Mouse (Mus musculus) kidney, postnatal 0 days (tissue): ENCODE data around the gene Muc15. TPM values are rescaled to one million over a fixed set of nuclear protein-coding genes. Genes with fewer than 3 reads are reported as not detected.

Experiments
- ATAC-seq: fragments of 200-750 bp; cut with Nextera tagmentation; replicated peaks from 2 replicates; pipeline ENCODE4 v1.8.0; 2017; ENCODE audit warnings: low read depth, moderate number of reproducible peaks, moderate TSS enrichment, moderate library complexity; ENCODE audit not compliant: low FRiP score
- DNase-seq: peaks from one replicate; pipeline ENCODE4 v3.0.0-alpha.2; 2016; ENCODE audit warnings: low spot score
- H3K27ac ChIP-seq: fragments of 300-500 bp; sonication (generic); 2 replicates; pipeline ENCODE4 v1.5.1; 2014; ENCODE audit warnings: mild to moderate bottlenecking
- H3K27me3 ChIP-seq: fragments of 300-500 bp; sonication (generic); 2 replicates; pipeline ENCODE4 v1.6.1; 2014; ENCODE audit warnings: low read length, mixed read lengths; ENCODE audit not compliant: insufficient read depth
- H3K36me3 ChIP-seq: fragments of 300-500 bp; sonication (generic); 2 replicates; pipeline ENCODE4 v1.6.1; 2014; ENCODE audit warnings: low read length, mixed read lengths; ENCODE audit not compliant: insufficient read depth
- H3K4me1 ChIP-seq: fragments of 300-500 bp; sonication (generic); replicated peaks from 2 replicates; pipeline ENCODE4 v1.6.1; 2014; ENCODE audit warnings: antibody characterized with exemption, low read length, mixed read lengths; ENCODE audit not compliant: insufficient read depth
- H3K4me2 ChIP-seq: fragments of 300-500 bp; sonication (generic); 2 replicates; pipeline ENCODE4 v1.6.1; 2014; ENCODE audit warnings: mild to moderate bottlenecking, low read length, moderate library complexity, mixed read lengths
- H3K4me3 ChIP-seq: fragments of 300-500 bp; sonication (generic); replicated peaks from 2 replicates; pipeline ENCODE4 v1.5.1; 2014; ENCODE audit warnings: low read depth, low read length
- H3K9ac ChIP-seq: fragments of 300-500 bp; sonication (generic); 2 replicates; pipeline ENCODE4 v1.6.1; 2014; ENCODE audit warnings: low read depth, low read length
- H3K9me3 ChIP-seq: fragments of 300-500 bp; sonication (generic); replicated peaks from 2 replicates; pipeline ENCODE4 v1.6.1; 2016; ENCODE audit warnings: low read length, inconsistent platforms, mixed read lengths
- CTCF ChIP-seq: IDR thresholded peaks from 2 replicates; pipeline ENCODE4 v1.5.1; 2016; ENCODE audit warnings: antibody characterized with exemption, low read depth, mild to moderate bottlenecking, moderate library complexity
- WGBS: fragments of 180-500 bp; shearing (Covaris S2); extraction: QIAGEN DNeasy Blood & Tissue Kit; methylation state at CpG from one replicate; pipeline ENCODE4 v1.1.7; 2014; 5-methylcytosine and 5-hydroxymethylcytosine counted together
- polyA plus RNA-seq: library from polyadenylated mRNA; unstranded; fragments of >200 nt; fragmentation: Nextera tagmentation; extraction: Ambion mirVana; gene quantifications from 2 replicates; pipeline ENCODE4 v1.2.1, GENCODE M21; 2015

Gene Muc15
- polyA plus RNA-seq = 0.08 TPM in 1 of 2 replicates, not detected in the other

DNA sequence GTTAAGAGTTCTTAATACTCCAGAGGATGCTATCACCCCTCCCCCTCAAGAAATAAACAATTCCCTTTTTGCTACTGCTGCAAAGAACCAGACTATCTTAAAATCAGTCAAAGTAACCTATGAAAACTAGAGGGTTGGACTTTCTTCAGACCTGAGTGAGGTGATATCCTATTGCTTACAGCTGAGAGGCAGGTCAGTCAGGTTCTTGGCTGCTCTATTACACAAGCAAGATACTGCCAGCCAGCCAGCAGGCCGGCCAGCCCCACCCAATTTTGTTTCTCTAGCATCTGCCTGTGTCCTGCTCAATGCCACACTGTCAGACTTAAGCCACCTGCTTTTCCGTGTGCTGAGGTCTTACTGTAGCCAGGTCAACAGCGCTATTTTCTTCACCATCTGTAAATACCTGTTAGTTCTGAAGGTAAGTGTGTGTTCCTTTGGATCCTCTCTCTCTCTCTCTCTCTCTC is at the start of gene Muc15:
Muc15 (plus strand) TSS at position 51 of the 464 bp plus-strand sequence.
- Histone ChIP-seq H3K9ac (no peak within 1 kb of the TSS), H3K9me3 (no peaks in the 10 kb centered on the region), H3K4me3 (no peak within 1 kb of the TSS), H3K27ac (no peak within 1 kb of the TSS), H3K4me2 (no peak within 1 kb of the TSS), H3K27me3 (no peaks in the 10 kb centered on the region), H3K4me1 (no peaks in the 10 kb centered on the region), H3K36me3 (no peaks in the 10 kb centered on the region)
- no peak for TF ChIP-seq CTCF
- 55% methylated on average over 3 of the region's 3 CpGs for WGBS
- ATAC-seq (no peak), DNase-seq (no peak)

DNA sequence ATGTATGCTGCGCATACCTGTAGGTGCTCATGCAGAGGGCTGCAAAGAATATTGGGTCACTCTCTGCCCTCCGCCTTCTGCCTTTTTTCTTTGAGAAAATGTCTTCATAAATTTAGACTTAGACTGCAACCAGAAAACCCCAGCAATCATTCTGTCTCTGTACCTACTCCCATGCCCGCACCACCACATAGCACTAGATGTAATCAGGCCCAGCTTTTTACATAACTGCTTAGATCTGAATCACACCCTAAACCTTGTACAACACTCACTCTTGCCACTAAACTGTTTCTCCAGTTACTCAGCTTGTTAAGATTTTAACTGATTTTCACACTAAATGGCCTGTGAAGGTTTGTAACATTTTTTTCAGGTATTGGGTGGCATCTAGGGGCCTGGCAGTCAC is 11.7 kb upstream of the Muc15 start:
- TF ChIP-seq CTCF = no peak
- H3K9ac ChIP-seq = no peak overlapping the region
- no peaks in the 10 kb centered on the region for H3K4me1 ChIP-seq
- H3K4me2 ChIP-seq = no peak overlapping the region
- no peaks in the 10 kb centered on the region for H3K27me3 ChIP-seq
- no peak for DNase-seq
- ATAC-seq = no peak
- no peaks in the 10 kb centered on the region for H3K9me3 ChIP-seq
- no peaks in the 10 kb centered on the region for H3K36me3 ChIP-seq
- WGBS = 93% methylated on average over 3 of the region's 3 CpGs
- no peak overlapping the region for H3K4me3 ChIP-seq
- no peak overlapping the region for H3K27ac ChIP-seq

DNA sequence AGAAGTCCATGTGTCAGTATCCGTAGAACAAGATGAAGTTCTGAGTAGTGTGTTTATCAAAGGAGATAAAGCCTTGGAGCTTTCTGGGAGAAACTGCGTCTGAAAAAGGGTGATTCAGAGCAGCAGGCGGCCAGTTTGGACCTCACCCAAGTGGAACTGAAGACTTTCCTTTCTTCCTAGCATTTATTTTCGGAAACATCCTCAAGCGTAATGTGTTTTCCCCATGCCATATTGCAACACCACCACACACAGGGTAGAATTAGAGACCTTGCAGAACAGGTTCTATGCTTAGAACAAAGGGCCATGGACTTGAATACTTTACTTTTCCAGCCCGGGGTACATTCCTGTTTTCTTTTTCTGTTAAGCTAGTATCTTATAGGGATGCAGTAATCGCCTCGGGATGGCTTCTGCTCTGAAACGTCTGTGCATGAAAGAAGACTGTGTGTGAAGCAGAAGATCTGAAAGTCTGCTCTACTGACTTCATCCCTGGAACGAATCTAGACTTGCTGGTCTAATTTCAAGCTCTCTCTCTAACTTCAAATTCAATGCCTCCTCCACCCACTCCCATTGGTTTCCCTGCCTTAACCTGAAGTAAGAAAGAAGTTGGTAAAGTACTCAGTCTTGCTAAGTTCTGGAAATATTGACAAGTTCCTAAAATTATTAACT is 11.0 kb upstream of the Muc15 start:
- Histone ChIP-seq H3K27me3 (no peaks in the 10 kb centered on the region), H3K36me3 (no peaks in the 10 kb centered on the region), H3K4me2 (no peak overlapping the region), H3K9me3 (no peaks in the 10 kb centered on the region), H3K4me3 (no peak overlapping the region), H3K4me1 (no peaks in the 10 kb centered on the region), H3K27ac (no peak overlapping the region), H3K9ac (no peak overlapping the region)
- no peak for ATAC-seq
- DNase-seq = no peak
- 70% methylated on average over 10 of the region's 10 CpGs for WGBS
- TF ChIP-seq CTCF = no peak

DNA sequence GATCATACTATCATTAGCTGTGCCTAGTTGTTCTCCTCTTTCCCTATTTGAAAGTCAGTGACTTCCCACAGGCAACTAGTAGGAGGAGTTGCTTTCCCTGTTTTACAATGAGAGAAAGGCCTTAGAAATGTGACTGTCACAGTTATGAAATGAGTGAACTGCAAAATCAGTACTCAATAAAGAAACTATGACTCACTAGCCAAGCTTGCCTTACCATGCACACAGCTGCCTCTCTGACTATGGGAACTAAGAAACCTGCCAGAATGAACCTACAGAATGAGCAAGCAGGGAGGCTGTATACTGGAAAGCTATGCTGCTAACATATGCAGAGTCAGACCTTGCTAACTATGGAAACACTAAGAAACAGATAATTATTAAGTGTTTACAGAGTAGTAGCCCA is 2.1 kb upstream of the Muc15 start:
- Histone ChIP-seq H3K4me2 (no peak overlapping the region), H3K4me1 (no peaks in the 10 kb centered on the region), H3K27me3 (no peaks in the 10 kb centered on the region), H3K36me3 (no peaks in the 10 kb centered on the region), H3K4me3 (no peak overlapping the region), H3K9me3 (no peaks in the 10 kb centered on the region), H3K9ac (no peak overlapping the region), H3K27ac (no peak overlapping the region)
- DNase-seq (no peak), ATAC-seq (no peak)
- TF ChIP-seq CTCF = no peak

DNA sequence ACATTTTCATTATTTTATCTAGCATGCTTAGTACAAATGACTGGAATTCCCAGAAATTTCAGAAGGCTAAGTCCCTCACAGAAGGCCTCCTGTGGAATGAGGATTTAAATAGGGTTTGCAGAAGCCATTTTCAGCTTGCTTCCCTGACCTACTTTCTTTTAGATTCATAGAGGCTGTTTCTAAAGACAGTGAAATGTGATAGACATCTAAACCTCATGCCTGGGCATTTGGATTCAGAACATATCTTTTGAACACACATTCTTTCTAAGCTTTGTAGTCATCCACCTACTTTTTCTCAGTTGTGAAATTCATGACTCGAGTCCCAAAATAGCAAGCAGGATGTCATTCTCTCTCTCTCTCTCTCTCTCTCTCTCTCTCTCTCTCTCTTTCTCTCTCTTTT is 1.1 kb downstream of the Muc15 start:
- H3K4me2 ChIP-seq = no peak overlapping the region
- no peak overlapping the region for H3K4me3 ChIP-seq
- no peak for TF ChIP-seq CTCF
- H3K9me3 ChIP-seq = no peaks in the 10 kb centered on the region
- ATAC-seq = no peak
- 86% methylated on average over 1 of the region's 1 CpGs for WGBS
- no peak overlapping the region for H3K27ac ChIP-seq
- H3K4me1 ChIP-seq = no peaks in the 10 kb centered on the region
- no peaks in the 10 kb centered on the region for H3K36me3 ChIP-seq
- no peak for DNase-seq
- H3K9ac ChIP-seq = no peak overlapping the region
- no peaks in the 10 kb centered on the region for H3K27me3 ChIP-seq

DNA sequence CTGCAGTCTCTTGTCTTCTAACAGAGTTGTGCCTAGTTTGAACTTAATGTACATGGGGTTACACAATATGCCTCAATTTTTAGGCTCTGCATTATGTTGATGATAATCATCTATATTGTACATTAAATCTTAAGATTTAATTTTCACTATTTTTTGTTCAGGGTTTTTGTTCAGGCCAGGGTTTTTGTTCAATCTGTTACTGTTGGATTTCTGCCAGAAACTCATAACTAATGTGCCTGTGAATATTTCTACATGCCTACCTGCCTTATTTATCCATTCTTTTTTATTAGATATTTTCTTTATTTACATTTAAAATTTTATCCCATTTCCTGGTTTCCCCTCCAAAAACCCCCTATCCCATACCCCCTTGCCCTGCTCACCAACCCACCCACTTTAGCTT is 5.0 kb downstream of the Muc15 start:
- no peak overlapping the region for H3K4me2 ChIP-seq
- H3K4me3 ChIP-seq = no peak overlapping the region
- no peak for DNase-seq
- no peaks in the 10 kb centered on the region for H3K4me1 ChIP-seq
- H3K9me3 ChIP-seq = no peaks in the 10 kb centered on the region
- H3K9ac ChIP-seq = no peak overlapping the region
- TF ChIP-seq CTCF = no peak
- ATAC-seq = no peak
- no peak overlapping the region for H3K27ac ChIP-seq
- H3K27me3 ChIP-seq = no peaks in the 10 kb centered on the region
- no peaks in the 10 kb centered on the region for H3K36me3 ChIP-seq

DNA sequence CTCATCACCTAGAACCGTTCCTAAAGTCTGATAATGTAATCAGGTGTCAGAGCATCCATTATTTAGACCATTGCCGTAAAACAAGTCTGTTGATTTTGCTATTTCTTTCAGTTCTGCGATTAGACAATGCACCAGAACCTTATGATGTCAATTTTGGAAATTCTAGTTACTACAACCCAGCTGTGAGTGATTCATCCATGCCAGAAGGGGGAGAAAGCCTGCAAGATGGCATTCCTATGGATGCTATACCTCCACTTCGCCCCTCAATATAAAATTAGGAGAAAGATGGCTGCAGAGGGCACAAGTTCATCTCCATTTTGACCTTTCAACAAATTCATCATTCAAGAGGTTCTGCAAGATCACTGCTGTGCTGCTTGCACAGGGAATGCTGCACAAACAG is 16.1 kb downstream of the Muc15 start:
- TF ChIP-seq CTCF = no peak
- no peaks in the 10 kb centered on the region for H3K4me1 ChIP-seq
- no peak overlapping the region for H3K27ac ChIP-seq
- no peak overlapping the region for H3K4me3 ChIP-seq
- no peak for DNase-seq
- ATAC-seq = no peak
- no peaks in the 10 kb centered on the region for H3K27me3 ChIP-seq
- H3K4me2 ChIP-seq = no peak overlapping the region
- 74% methylated on average over 4 of the region's 4 CpGs for WGBS
- H3K36me3 ChIP-seq = no peaks in the 10 kb centered on the region
- no peaks in the 10 kb centered on the region for H3K9me3 ChIP-seq
- no peak overlapping the region for H3K9ac ChIP-seq
